Mouse (Mus musculus): ENCODE results near the gene Gm5089. TPM values are rescaled to one million over a fixed set of nuclear protein-coding genes. Genes with fewer than 3 reads are reported as not detected.

Gene Gm5089
- total RNA-seq (2017), result not detected in 2 replicates

GRCm38 (mm10) chr14:122450496-122451382 lies at the start of gene Gm5089:
Gene Gm5089, minus strand, starts transcription at chr14:122451115.
- no peak for ATAC-seq (replicated peaks in 1 of 2; ENCODE audit: insufficient read depth in 1 of 2, low FRiP score in 2 of 2, low TSS enrichment in 1 of 2, low read depth in 1 of 2, poor library complexity in 2 of 2, severe bottlenecking in 2 of 2)

GRCm38 (mm10) chr14:122492015-122492414 lies 41.1 kb upstream of the Gm5089 start:
- ATAC-seq (replicated peaks in 1 of 2; ENCODE audit: insufficient read depth in 1 of 2, low FRiP score in 2 of 2, low TSS enrichment in 1 of 2, low read depth in 1 of 2, poor library complexity in 2 of 2, severe bottlenecking in 2 of 2), result no peak

GRCm38 (mm10) chr14:122491521-122491920 lies 40.6 kb upstream of the Gm5089 start:
- no peak for ATAC-seq (replicated peaks in 1 of 2; ENCODE audit: insufficient read depth in 1 of 2, low FRiP score in 2 of 2, low TSS enrichment in 1 of 2, low read depth in 1 of 2, poor library complexity in 2 of 2, severe bottlenecking in 2 of 2)

GRCm38 (mm10) chr14:122490441-122491328 lies 39.8 kb upstream of the Gm5089 start, which contains the start of gene Gm10837:
Gene Gm10837, plus strand, starts transcription at chr14:122490586.
- peak in 1 of 2 experiments; percentile 33; a peak in 2 of 4 replicates for ATAC-seq (replicated peaks in 1 of 2; ENCODE audit: insufficient read depth in 1 of 2, low FRiP score in 2 of 2, low TSS enrichment in 1 of 2, low read depth in 1 of 2, poor library complexity in 2 of 2, severe bottlenecking in 2 of 2)

- no peak for ATAC-seq (replicated peaks in 1 of 2; ENCODE audit: insufficient read depth in 1 of 2, low FRiP score in 2 of 2, low TSS enrichment in 1 of 2, low read depth in 1 of 2, poor library complexity in 2 of 2, severe bottlenecking in 2 of 2)
Observed at GRCm38 (mm10) chr14:122489686-122490414, 38.9 kb upstream of the Gm5089 start.

GRCm38 (mm10) chr14:122489041-122489440 lies 38.1 kb upstream of the Gm5089 start:
- no peak for ATAC-seq (replicated peaks in 1 of 2; ENCODE audit: insufficient read depth in 1 of 2, low FRiP score in 2 of 2, low TSS enrichment in 1 of 2, low read depth in 1 of 2, poor library complexity in 2 of 2, severe bottlenecking in 2 of 2)

- ATAC-seq (replicated peaks in 1 of 2; ENCODE audit: insufficient read depth in 1 of 2, low FRiP score in 2 of 2, low TSS enrichment in 1 of 2, low read depth in 1 of 2, poor library complexity in 2 of 2, severe bottlenecking in 2 of 2), result no peak
Observed at GRCm38 (mm10) chr14:122487366-122487765, 36.5 kb upstream of the Gm5089 start.

GRCm38 (mm10) chr14:122486611-122487010 lies 35.7 kb upstream of the Gm5089 start:
- no peak for ATAC-seq (replicated peaks in 1 of 2; ENCODE audit: insufficient read depth in 1 of 2, low FRiP score in 2 of 2, low TSS enrichment in 1 of 2, low read depth in 1 of 2, poor library complexity in 2 of 2, severe bottlenecking in 2 of 2)

GRCm38 (mm10) chr14:122485635-122486181 lies 34.8 kb upstream of the Gm5089 start:
- ATAC-seq (replicated peaks in 1 of 2; ENCODE audit: insufficient read depth in 1 of 2, low FRiP score in 2 of 2, low TSS enrichment in 1 of 2, low read depth in 1 of 2, poor library complexity in 2 of 2, severe bottlenecking in 2 of 2), result no peak

GRCm38 (mm10) chr14:122484844-122485551 lies 34.1 kb upstream of the Gm5089 start:
- no peak for ATAC-seq (replicated peaks in 1 of 2; ENCODE audit: insufficient read depth in 1 of 2, low FRiP score in 2 of 2, low TSS enrichment in 1 of 2, low read depth in 1 of 2, poor library complexity in 2 of 2, severe bottlenecking in 2 of 2)

- ATAC-seq (replicated peaks in 1 of 2; ENCODE audit: insufficient read depth in 1 of 2, low FRiP score in 2 of 2, low TSS enrichment in 1 of 2, low read depth in 1 of 2, poor library complexity in 2 of 2, severe bottlenecking in 2 of 2), result no peak
Observed at GRCm38 (mm10) chr14:122484458-122484843, 33.5 kb upstream of the Gm5089 start.

- ATAC-seq (replicated peaks in 1 of 2; ENCODE audit: insufficient read depth in 1 of 2, low FRiP score in 2 of 2, low TSS enrichment in 1 of 2, low read depth in 1 of 2, poor library complexity in 2 of 2, severe bottlenecking in 2 of 2), result no peak
Observed at GRCm38 (mm10) chr14:122483556-122484421, 32.9 kb upstream of the Gm5089 start.

- no peak for ATAC-seq (replicated peaks in 1 of 2; ENCODE audit: insufficient read depth in 1 of 2, low FRiP score in 2 of 2, low TSS enrichment in 1 of 2, low read depth in 1 of 2, poor library complexity in 2 of 2, severe bottlenecking in 2 of 2)
Observed at GRCm38 (mm10) chr14:122483024-122483385, 32.1 kb upstream of the Gm5089 start.

GRCm38 (mm10) chr14:122482081-122483023 lies 31.4 kb upstream of the Gm5089 start:
- 0 out of 4 replicates have a peak, but pooled peaks of 1 of the 2 experiments have one; percentile 10 for ATAC-seq (replicated peaks in 1 of 2; ENCODE audit: insufficient read depth in 1 of 2, low FRiP score in 2 of 2, low TSS enrichment in 1 of 2, low read depth in 1 of 2, poor library complexity in 2 of 2, severe bottlenecking in 2 of 2)

- no peak for ATAC-seq (replicated peaks in 1 of 2; ENCODE audit: insufficient read depth in 1 of 2, low FRiP score in 2 of 2, low TSS enrichment in 1 of 2, low read depth in 1 of 2, poor library complexity in 2 of 2, severe bottlenecking in 2 of 2)
Observed at GRCm38 (mm10) chr14:122481181-122481580, 30.3 kb upstream of the Gm5089 start.

All from hematopoietic stem cell, adult 5-6 weeks (primary cell).